Mouse (Mus musculus) ES-Bruce4 (cell line): ENCODE data around the gene Slc23a2. TPM values are rescaled to one million over a fixed set of nuclear protein-coding genes. Genes with fewer than 3 reads are reported as not detected.

Experiments
- H3K27ac ChIP-seq: 2 replicates; pipeline ENCODE4 v1.5.1; 2012; ENCODE audit warnings: low read length, inconsistent platforms; ENCODE audit not compliant: insufficient read depth
- H3K27me3 ChIP-seq: 2 replicates; pipeline ENCODE4 v1.6.1; 2012; ENCODE audit warnings: mild to moderate bottlenecking, low read length, inconsistent platforms; ENCODE audit not compliant: control insufficient read depth, poor library complexity, insufficient read depth, severe bottlenecking
- H3K36me3 ChIP-seq: 2 replicates; pipeline ENCODE4 v1.6.1; 2012; ENCODE audit warnings: inconsistent platforms, mild to moderate bottlenecking, low read length, moderate library complexity; ENCODE audit not compliant: control insufficient read depth, poor library complexity, insufficient read depth, severe bottlenecking
- H3K4me1 ChIP-seq: one replicate; pipeline ENCODE4 v1.8.1; 2011; ENCODE audit warnings: low read length; ENCODE audit not compliant: control insufficient read depth, insufficient read depth
- H3K4me3 ChIP-seq: 2 replicates; pipeline ENCODE4 v1.5.1; 2011; ENCODE audit warnings: low read depth, mild to moderate bottlenecking, low read length
- H3K9ac ChIP-seq: 2 replicates; pipeline ENCODE4 v1.6.1; 2012; ENCODE audit warnings: low read depth, mild to moderate bottlenecking, inconsistent platforms; ENCODE audit not compliant: poor library complexity, severe bottlenecking
- H3K9me3 ChIP-seq: replicated peaks from 2 replicates; pipeline ENCODE4 v1.6.1; 2012; ENCODE audit warnings: mild to moderate bottlenecking, low read length, inconsistent platforms; ENCODE audit not compliant: control insufficient read depth, poor library complexity, insufficient read depth, severe bottlenecking
- CTCF ChIP-seq: IDR thresholded peaks from one replicate; pipeline ENCODE4 v1.8.1; 2011; ENCODE audit warnings: low read depth, low read length
- EP300 ChIP-seq: IDR thresholded peaks from 2 replicates; pipeline ENCODE4 v1.6.1; 2011; ENCODE audit warnings: low read depth, low read length; ENCODE audit not compliant: insufficient read depth
- POLR2A ChIP-seq: IDR thresholded peaks from one replicate; pipeline ENCODE4 v1.8.1; 2011; ENCODE audit warnings: low read length; ENCODE audit not compliant: insufficient read depth
- polyA plus RNA-seq: library from polyadenylated mRNA; stranded (reverse); fragments of >200 nt; gene quantifications from 2 replicates; pipeline ENCODE4 v1.2.4, GENCODE M21; 2011; ENCODE audit warnings: low read depth; ENCODE audit not compliant: missing spikeins, insufficient read depth, insufficient read length

The Slc23a2 gene
- 15.5 and 20.8 TPM in 2 replicates for polyA plus RNA-seq

DNA sequence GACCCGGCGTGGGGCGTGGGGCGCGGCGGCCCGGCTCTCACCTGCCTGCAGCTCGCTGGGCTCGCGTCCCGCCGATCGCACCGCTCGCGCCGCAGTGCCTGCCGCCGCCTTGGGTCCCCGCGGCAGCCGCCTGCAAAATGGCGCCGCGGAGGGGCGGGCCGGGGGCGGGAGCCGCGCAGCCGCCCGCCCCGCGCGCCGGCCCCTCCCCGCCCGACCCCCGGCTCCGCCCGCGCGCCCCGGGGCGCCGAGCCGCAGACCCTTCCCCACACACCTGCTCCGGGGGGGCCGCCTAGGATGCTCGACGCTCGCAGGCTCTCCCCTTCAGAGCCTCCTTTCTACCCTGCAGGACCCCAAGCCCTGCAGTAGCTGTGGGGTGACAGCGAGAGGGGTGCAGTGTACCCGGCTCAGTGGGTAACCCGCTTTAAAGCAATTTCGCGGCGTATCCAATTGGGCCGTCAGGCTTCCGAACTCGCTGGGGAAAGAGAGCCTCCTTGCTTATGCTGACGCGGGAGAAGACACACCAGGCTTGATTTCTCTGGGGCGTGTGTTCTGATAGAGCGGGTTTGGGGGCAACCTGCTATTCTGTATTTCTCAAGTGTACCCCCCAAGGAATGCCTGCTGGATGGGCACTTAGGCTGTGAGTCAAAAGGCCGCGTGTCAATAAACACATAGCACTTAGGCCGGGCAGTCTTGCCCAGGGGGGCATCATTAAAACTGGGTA lies at the start of gene Slc23a2:
Gene Slc23a2 (minus strand): TSS at position 138 of the 721 bp plus-strand sequence.
- TF ChIP-seq POLR2A (no peak), EP300 (no peak), CTCF (no peak)
- H3K27ac ChIP-seq, result 0 out of 2 replicates have a peak within 1 kb of the TSS, but pooled peaks have one; percentile 21
- H3K9me3 ChIP-seq, result no peaks in the 10 kb centered on the region

DNA sequence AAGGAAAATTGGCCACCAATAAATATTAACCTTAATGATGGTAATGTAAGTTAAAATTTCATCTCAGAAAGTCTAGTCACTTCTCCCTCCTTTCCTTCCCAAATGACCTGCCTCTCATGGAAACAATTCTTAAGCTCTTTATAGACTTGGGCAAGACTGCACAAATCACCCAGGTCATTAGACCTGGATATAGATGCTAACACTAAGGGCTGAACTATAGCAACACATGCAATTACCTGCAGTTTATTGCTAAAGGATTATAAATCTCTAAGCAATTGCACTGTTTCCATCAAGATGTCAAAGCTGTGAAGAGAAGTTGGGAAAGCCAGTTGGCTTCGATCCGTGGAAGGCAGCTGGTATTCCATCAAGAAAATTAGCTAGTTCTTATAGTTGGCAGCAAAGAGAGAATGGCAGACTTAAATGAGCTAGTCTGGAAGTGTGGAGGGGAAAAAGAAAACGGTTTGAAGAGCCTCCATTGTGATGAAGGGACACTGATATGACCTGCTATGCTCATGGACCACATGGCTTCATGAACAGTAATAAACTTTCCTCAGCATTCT lies 45.8 kb upstream of the Slc23a2 start:
- H3K9me3 ChIP-seq, result no peaks in the 10 kb centered on the region
- H3K27me3 ChIP-seq, result no peaks in the 10 kb centered on the region
- no peaks in the 10 kb centered on the region for H3K4me1 ChIP-seq
- H3K27ac ChIP-seq, result no peak overlapping the region
- no peak overlapping the region for H3K4me3 ChIP-seq
- H3K36me3 ChIP-seq, result no peaks in the 10 kb centered on the region
- TF ChIP-seq POLR2A (no peak), CTCF (no peak), EP300 (no peak)
- H3K9ac ChIP-seq, result no peak overlapping the region

More for the DNA sequence above, at the start of gene Slc23a2:
- Histone ChIP-seq H3K4me3 (peak within 1 kb of the TSS; percentile 98), H3K4me1 (peaks cover 5% of the 10 kb centered on the region), H3K27me3 (no peaks in the 10 kb centered on the region), H3K9ac (peak within 1 kb of the TSS; percentile 91), H3K36me3 (no peaks in the 10 kb centered on the region)

DNA sequence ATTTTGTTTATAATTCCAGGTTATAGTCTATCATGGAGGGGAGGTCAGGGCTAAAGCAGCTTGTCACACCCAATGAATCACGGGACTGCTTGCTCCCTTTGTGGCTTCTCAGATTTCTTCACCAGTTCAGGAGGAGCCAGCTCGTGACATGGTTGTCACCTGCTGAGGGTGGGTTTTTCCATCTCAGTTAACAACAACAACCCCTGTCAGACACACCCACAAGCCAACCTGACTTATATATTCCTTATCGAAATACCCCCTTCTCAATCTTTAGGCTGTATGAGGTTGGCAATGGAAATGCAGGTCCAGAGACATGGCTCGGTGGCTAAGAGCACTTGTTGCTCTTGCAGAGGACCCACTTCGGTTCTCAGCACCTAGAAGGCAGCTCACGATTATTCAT lies 39.0 kb upstream of the Slc23a2 start:
- Histone ChIP-seq H3K4me1 (no peaks in the 10 kb centered on the region), H3K4me3 (no peak overlapping the region), H3K27me3 (no peaks in the 10 kb centered on the region), H3K36me3 (no peaks in the 10 kb centered on the region), H3K9me3 (no peaks in the 10 kb centered on the region), H3K27ac (no peak overlapping the region), H3K9ac (no peak overlapping the region)
- no peak for TF ChIP-seq EP300
- TF ChIP-seq POLR2A, result no peak
- no peak for TF ChIP-seq CTCF

DNA sequence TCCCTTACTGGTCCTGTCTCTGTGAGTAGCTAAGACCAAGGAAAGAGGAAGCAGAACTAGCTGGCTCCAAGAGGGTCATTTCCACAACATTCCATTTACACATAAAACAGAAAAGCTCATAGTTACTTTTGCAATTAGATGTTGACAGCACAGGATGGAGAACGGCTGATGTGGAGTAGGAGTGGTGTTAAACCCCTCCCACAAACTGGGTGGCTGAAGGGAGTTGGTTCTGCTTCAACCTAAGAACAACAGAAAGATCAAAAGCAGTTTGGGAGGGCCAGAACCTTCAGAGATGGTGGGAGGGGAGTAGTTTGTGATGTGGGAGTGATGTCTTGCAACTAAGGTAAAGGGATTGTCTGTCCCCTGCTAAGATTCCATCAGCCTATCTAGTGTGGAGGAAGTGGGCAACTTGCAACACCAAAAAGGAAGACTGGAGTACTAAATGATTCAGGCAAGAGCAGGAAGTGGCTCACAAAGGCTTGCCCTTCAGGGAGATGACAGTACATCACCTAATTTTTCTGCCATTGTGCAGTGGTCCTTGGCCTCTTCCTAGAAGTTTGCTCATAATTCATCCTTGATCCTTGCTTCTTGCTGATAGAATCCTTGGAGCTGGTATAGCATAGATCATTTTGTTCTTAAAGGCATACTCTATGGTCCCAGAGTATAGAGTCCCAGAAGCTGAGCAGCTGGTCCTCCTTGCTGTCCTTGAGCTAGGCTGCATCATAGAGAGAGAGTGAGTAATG lies 35.7 kb upstream of the Slc23a2 start:
- Histone ChIP-seq H3K9ac (no peak overlapping the region), H3K27ac (no peak overlapping the region), H3K36me3 (no peaks in the 10 kb centered on the region), H3K27me3 (no peaks in the 10 kb centered on the region), H3K4me3 (no peak overlapping the region), H3K4me1 (no peaks in the 10 kb centered on the region), H3K9me3 (no peaks in the 10 kb centered on the region)
- TF ChIP-seq CTCF, result no peak

DNA sequence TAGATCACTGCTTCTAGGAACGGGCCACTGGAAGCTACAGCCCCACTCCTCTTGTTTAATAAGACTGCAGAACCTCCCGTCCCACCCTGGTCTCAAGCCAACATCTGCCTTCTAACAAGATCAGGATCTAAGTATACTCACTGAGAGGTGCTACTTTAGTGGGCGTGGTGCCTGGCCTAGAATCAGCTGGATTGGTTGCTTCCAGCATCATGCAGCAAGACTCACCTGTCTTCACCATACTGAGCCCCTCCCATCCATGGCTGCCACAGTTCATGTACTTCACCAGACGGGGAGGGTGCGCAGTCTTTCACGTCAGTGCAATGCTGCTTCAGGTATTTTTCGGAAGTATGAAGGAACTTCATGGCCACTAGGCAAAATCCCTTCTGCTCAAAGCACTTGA lies 34.5 kb upstream of the Slc23a2 start:
- Histone ChIP-seq H3K4me1 (no peaks in the 10 kb centered on the region), H3K4me3 (no peak overlapping the region), H3K27me3 (no peaks in the 10 kb centered on the region), H3K9me3 (no peaks in the 10 kb centered on the region), H3K36me3 (no peaks in the 10 kb centered on the region), H3K27ac (no peak overlapping the region), H3K9ac (no peak overlapping the region)
- TF ChIP-seq POLR2A (no peak), EP300 (no peak), CTCF (no peak)

DNA sequence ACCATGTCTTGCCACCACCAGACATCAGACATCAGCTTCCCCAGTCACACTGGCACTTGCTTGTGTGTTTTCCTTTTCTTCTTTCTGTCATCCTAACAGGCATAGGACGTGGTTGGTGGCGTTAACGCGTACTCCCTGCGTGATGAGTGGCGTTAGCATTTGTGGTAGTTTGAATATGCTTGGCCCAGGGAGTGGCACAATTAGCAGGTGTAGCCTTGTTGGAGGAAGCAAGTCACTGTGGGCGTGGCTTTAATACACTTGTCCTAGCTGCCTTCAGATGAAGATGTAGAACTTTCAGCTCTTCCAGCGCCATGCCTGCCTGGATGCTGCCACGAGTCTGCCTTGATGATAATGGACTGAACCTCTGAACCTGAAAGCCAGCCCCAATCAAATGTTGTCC lies 32.5 kb upstream of the Slc23a2 start:
- no peak overlapping the region for H3K4me3 ChIP-seq
- TF ChIP-seq POLR2A (no peak), CTCF (no peak), EP300 (no peak)
- no peaks in the 10 kb centered on the region for H3K36me3 ChIP-seq
- H3K9me3 ChIP-seq, result no peaks in the 10 kb centered on the region
- H3K27me3 ChIP-seq, result no peaks in the 10 kb centered on the region
- H3K27ac ChIP-seq, result no peak overlapping the region
- H3K4me1 ChIP-seq, result no peaks in the 10 kb centered on the region
- no peak overlapping the region for H3K9ac ChIP-seq
